Mouse (Mus musculus): Measurements from ENCODE around the gene Vmn2r58. TPM values are rescaled to one million over a fixed set of nuclear protein-coding genes. Genes with fewer than 3 reads are reported as not detected.
"Not testable (repeated sequence)": the region's sequence is repeated elsewhere in the genome, so short reads cannot be mapped to it uniquely, and the experiment has no call there.

Gene Vmn2r58
- not detected for total RNA-seq (2021)
- long read RNA-seq = 0 reads

DNA sequence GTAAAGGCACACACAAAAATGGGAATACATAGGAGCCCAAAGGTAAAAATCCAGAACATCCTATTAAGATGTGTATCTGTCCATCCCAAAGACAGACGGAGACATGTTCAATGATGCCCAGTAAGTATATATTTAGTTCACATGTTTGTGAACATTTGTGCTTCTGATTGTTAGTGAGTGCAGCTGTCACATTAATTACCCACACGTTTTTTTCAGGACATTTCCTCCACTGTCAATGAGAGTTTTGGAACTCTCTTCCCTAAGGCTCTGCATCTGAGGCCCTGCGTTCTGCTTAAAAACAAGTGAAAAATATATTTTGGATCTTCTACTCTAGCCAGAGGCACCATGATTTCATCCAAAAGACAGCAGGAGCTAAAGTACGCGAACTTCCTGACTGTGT is at the start of gene Vmn2r58:
Gene Vmn2r58, minus strand, starts transcription at position 101 of the 400 bp plus-strand sequence.
- not testable (repeated sequence) for DNase-seq (ENCODE audit: low spot score in 2 of 2)

Other genes starting within 250 kb of the Vmn2r58 start
- gene Zfp788, start 239.5 kb downstream of the Vmn2r58 start, total RNA-seq (2021) = 10 to 100 TPM; 34.7 to 35.4 TPM
- not detected for gene Vmn2r59, start 186.3 kb upstream of the Vmn2r58 start, total RNA-seq (2021)
- gene Vmn2r60, start 235.1 kb upstream of the Vmn2r58 start, total RNA-seq (2021) = under 1 TPM; 0.07 to 0.08 TPM